Mouse (Mus musculus): ENCODE measurements around the gene Fam102a. TPM values are rescaled to one million over a fixed set of nuclear protein-coding genes. Genes with fewer than 3 reads are reported as not detected.

The Fam102a gene
- polyA plus RNA-seq, 1 experiment from 2014 or later, result 21.0 TPM

DNA sequence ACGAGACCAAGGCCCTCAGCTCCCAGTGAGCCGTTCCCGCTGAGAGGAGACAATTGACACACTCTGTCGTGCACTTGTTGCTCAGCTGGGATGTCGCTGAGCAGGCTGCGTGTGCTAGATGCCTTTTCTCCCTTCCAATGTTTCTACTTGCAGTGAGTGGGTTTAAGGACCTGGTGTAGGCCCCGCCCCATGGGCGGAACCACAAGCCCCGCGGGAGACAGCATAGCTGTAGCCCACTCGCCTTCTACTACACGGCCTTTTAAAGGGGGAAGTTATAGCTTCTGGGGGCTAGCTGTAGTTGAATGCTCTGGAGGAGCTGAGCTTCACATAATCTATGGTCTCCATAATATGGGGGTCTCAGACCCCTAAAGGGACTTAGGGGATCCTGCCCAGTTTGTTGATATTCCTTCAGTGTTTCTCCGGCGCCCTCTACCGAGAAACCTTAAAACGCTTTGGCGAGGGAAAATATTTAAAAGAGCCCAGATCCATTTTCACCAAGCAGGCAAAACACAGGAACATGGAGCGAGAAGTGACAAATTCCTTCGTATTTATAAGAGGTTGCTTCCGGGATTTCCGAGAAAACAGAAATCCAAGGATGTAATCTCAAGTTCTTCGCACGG, 75.6 kb downstream of the Fam102a start:
- H3K27ac ChIP-seq (replicated peaks), result peak overlapping the region; percentile 29
- H3K9me3 ChIP-seq (replicated peaks), result no peaks in the 10 kb centered on the region
- no peaks in the 10 kb centered on the region for H3K27me3 ChIP-seq
- H3K9ac ChIP-seq, result no peak overlapping the region
- peaks cover 26% of the 10 kb centered on the region for H3K36me3 ChIP-seq
- peaks cover 41% of the 10 kb centered on the region for H3K4me1 ChIP-seq
- peak overlapping the region; percentile 39 for H3K4me3 ChIP-seq (replicated peaks)
- 15% methylated on average over 23 of the region's 23 CpGs for WGBS
- peak overlapping the region; percentile 54 for H3K4me2 ChIP-seq (replicated peaks)
- ATAC-seq (ENCODE audit: insufficient number of reproducible peaks, low FRiP score, low TSS enrichment, low read depth), result no peak

DNA sequence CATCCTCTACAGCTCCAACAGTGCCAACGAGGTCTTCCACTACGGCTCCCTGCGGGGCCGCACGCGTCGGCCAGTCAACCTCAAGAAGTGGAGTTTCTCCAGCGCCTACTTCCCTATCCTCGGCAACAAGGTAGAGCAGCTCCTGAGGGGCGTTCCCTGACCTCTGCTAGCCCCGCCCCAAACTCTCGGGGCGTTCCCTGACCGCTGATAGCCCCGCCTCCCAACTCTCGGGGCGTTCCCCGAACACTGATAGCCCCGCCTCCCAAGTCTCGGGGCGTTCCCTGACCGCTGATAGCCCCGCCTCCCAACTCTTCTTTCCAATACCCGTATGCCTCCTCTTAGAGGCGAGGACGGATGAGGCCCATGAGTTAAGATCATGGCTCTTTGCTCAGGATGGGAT, 77.1 kb downstream of the Fam102a start:
- H3K36me3 ChIP-seq, result peaks cover 36% of the 10 kb centered on the region
- H3K4me2 ChIP-seq (replicated peaks), result no peak overlapping the region
- H3K4me3 ChIP-seq (replicated peaks), result no peak overlapping the region
- H3K9ac ChIP-seq, result no peak overlapping the region
- WGBS, result 73% methylated on average over 26 of the region's 26 CpGs
- H3K27ac ChIP-seq (replicated peaks), result no peak overlapping the region
- ATAC-seq (ENCODE audit: insufficient number of reproducible peaks, low FRiP score, low TSS enrichment, low read depth), result no peak
- H3K27me3 ChIP-seq, result no peaks in the 10 kb centered on the region
- peaks cover 36% of the 10 kb centered on the region for H3K4me1 ChIP-seq
- H3K9me3 ChIP-seq (replicated peaks), result no peaks in the 10 kb centered on the region

DNA sequence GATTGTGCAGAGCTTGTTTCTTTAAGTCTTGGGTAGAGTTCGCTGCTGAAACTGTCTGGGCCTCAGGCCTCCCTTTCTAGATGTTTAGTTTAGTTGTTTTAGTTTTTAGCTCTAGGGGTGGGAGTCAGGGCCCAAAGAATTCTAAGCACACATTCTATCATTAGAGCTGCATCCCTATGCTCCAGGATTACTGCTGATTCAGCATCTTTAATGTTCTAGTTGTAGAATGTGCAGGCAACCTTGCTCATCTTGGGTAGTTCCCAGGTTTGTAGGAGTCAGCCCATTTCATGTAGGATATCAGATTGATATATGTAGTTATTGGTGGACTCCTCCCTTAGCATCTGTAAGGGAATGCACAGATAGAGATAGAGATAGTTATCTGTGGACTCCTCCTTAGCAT, 82.0 kb downstream of the Fam102a start:
- Histone ChIP-seq H3K36me3 (peaks cover 53% of the 10 kb centered on the region), H3K4me2 (replicated peaks) (no peak overlapping the region), H3K9ac (no peak overlapping the region)

DNA sequence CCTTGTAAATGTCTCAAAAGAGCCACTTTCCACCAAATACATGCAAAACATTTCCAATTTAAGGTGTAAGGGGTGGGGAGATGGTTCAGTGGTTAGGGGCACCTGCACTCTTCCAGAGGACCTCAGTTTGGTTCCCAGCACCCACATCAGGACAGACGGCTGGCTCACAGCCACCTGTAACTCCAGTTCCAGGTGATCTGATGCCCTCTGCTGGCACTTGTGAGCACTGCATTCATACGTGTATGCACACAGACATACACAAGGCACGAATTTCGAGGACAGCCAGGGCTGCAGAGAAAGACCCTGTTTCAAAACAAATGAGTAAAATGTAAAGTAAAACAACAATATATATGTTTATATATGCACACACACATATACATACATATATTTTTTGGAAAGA, 82.5 kb downstream of the Fam102a start:
- Histone ChIP-seq H3K4me3 (replicated peaks) (no peak overlapping the region), H3K27me3 (no peaks in the 10 kb centered on the region), H3K36me3 (peaks cover 49% of the 10 kb centered on the region), H3K4me2 (replicated peaks) (no peak overlapping the region), H3K9me3 (replicated peaks) (no peaks in the 10 kb centered on the region), H3K4me1 (peaks cover 27% of the 10 kb centered on the region), H3K9ac (no peak overlapping the region), H3K27ac (replicated peaks) (no peak overlapping the region)
- no peak for ATAC-seq (ENCODE audit: insufficient number of reproducible peaks, low FRiP score, low TSS enrichment, low read depth)
- 91% methylated on average over 4 of the region's 4 CpGs for WGBS

More for the DNA sequence above, 82.0 kb downstream of the Fam102a start:
- H3K27ac ChIP-seq (replicated peaks), result no peak overlapping the region
- ATAC-seq (ENCODE audit: insufficient number of reproducible peaks, low FRiP score, low TSS enrichment, low read depth), result no peak
- H3K9me3 ChIP-seq (replicated peaks), result no peaks in the 10 kb centered on the region
- 100% methylated on average over 1 of the region's 1 CpGs for WGBS
- peaks cover 27% of the 10 kb centered on the region for H3K4me1 ChIP-seq
- no peak overlapping the region for H3K4me3 ChIP-seq (replicated peaks)
- H3K27me3 ChIP-seq, result no peaks in the 10 kb centered on the region

DNA sequence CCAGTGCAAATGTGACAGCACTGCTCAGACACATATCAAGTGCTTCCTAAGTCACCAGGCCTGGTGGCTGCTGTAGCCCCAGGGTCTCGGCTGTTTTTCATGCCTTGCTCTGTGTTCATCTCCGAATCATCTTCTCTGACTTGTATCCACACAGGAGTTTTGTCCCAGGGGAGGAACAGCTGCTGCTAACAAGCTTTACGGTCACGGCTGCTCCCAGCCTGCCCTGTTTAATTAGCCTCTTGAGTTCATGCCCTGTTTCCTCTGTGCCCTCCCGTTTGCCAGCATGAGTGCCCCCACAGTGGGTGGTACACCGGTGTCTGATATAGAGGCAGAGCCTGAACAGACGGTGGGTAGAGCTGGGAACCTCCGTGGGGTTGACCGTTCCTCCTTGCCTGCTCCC, 82.9 kb downstream of the Fam102a start:
- H3K9ac ChIP-seq, result no peak overlapping the region
- H3K4me3 ChIP-seq (replicated peaks), result no peak overlapping the region
- 63% methylated on average over 9 of the region's 9 CpGs for WGBS
- H3K36me3 ChIP-seq, result peaks cover 47% of the 10 kb centered on the region
- H3K4me1 ChIP-seq, result peaks cover 27% of the 10 kb centered on the region
- no peaks in the 10 kb centered on the region for H3K9me3 ChIP-seq (replicated peaks)
- H3K27me3 ChIP-seq, result no peaks in the 10 kb centered on the region
- H3K27ac ChIP-seq (replicated peaks), result no peak overlapping the region
- no peak overlapping the region for H3K4me2 ChIP-seq (replicated peaks)
- ATAC-seq (ENCODE audit: insufficient number of reproducible peaks, low FRiP score, low TSS enrichment, low read depth), result no peak

Other genes starting within 250 kb of the Fam102a start
- 31.6 and 33.9 TPM in 2 replicates for gene Golga2, start 247.9 kb upstream of the Fam102a start, polyA plus RNA-seq (2015; fragmentation: Nextera tagmentation; extraction: Ambion mirVana)
- 450 and 462 TPM in 2 replicates for gene Swi5, start 247.3 kb upstream of the Fam102a start, polyA plus RNA-seq (2015; fragmentation: Nextera tagmentation; extraction: Ambion mirVana)
- gene Ciz1, start 183.0 kb upstream of the Fam102a start, polyA plus RNA-seq (2015; fragmentation: Nextera tagmentation; extraction: Ambion mirVana), result 54.6 and 57.3 TPM in 2 replicates
- gene Dnm1, start 182.0 kb upstream of the Fam102a start, polyA plus RNA-seq (2015; fragmentation: Nextera tagmentation; extraction: Ambion mirVana), result 30.7 and 31.5 TPM in 2 replicates
- 71.6 and 71.9 TPM in 2 replicates for gene 1110008P14Rik, start 153.4 kb upstream of the Fam102a start, polyA plus RNA-seq (2015; fragmentation: Nextera tagmentation; extraction: Ambion mirVana)
- 5.6 and 6.5 TPM in 2 replicates for gene Lcn2, start 147.1 kb upstream of the Fam102a start, polyA plus RNA-seq (2015; fragmentation: Nextera tagmentation; extraction: Ambion mirVana)
- gene Ptges2, start 139.4 kb upstream of the Fam102a start, polyA plus RNA-seq (2015; fragmentation: Nextera tagmentation; extraction: Ambion mirVana), result 28.3 and 29.8 TPM in 2 replicates
- 6.2 and 6.5 TPM in 2 replicates for gene Naif1, start 84.9 kb upstream of the Fam102a start, polyA plus RNA-seq (2015; fragmentation: Nextera tagmentation; extraction: Ambion mirVana)
- 20.8 and 22.1 TPM in 2 replicates for gene Slc25a25, start 83.9 kb upstream of the Fam102a start, polyA plus RNA-seq (2015; fragmentation: Nextera tagmentation; extraction: Ambion mirVana)
- gene Dpm2, start 35.5 kb downstream of the Fam102a start, polyA plus RNA-seq (2015; fragmentation: Nextera tagmentation; extraction: Ambion mirVana), result 113 and 119 TPM in 2 replicates
- 0.53 and 0.94 TPM in 2 replicates for gene Pip5kl1, start 39.5 kb downstream of the Fam102a start, polyA plus RNA-seq (2015; fragmentation: Nextera tagmentation; extraction: Ambion mirVana)
- 0.11 and 0.12 TPM in 2 replicates for gene 9430097D07Rik, start 40.4 kb downstream of the Fam102a start, polyA plus RNA-seq (2015; fragmentation: Nextera tagmentation; extraction: Ambion mirVana)
- 34.8 and 36.5 TPM in 2 replicates for gene St6galnac4, start 51.8 kb downstream of the Fam102a start, polyA plus RNA-seq (2015; fragmentation: Nextera tagmentation; extraction: Ambion mirVana)
- 26.9 and 27.7 TPM in 2 replicates for gene St6galnac6, start 64.4 kb downstream of the Fam102a start, polyA plus RNA-seq (2015; fragmentation: Nextera tagmentation; extraction: Ambion mirVana)
- gene Ak1, start 86.4 kb downstream of the Fam102a start, polyA plus RNA-seq (2015; fragmentation: Nextera tagmentation; extraction: Ambion mirVana), result 67.9 and 83.8 TPM in 2 replicates
- gene Eng, start 111.3 kb downstream of the Fam102a start, polyA plus RNA-seq (2015; fragmentation: Nextera tagmentation; extraction: Ambion mirVana), result 83.8 and 86.3 TPM in 2 replicates
- gene Fpgs, start 168.8 kb downstream of the Fam102a start, polyA plus RNA-seq (2015; fragmentation: Nextera tagmentation; extraction: Ambion mirVana), result 31.6 and 33.2 TPM in 2 replicates
- gene Cdk9, start 177.7 kb downstream of the Fam102a start, polyA plus RNA-seq (2015; fragmentation: Nextera tagmentation; extraction: Ambion mirVana), result 105 and 106 TPM in 2 replicates
- gene Sh2d3c, start 185.7 kb downstream of the Fam102a start, polyA plus RNA-seq (2015; fragmentation: Nextera tagmentation; extraction: Ambion mirVana), result 27.3 and 27.6 TPM in 2 replicates
- gene 6330409D20Rik, start 205.7 kb downstream of the Fam102a start, polyA plus RNA-seq (2015; fragmentation: Nextera tagmentation; extraction: Ambion mirVana), result 0.32 and 0.42 TPM in 2 replicates
- 69.0 and 71.3 TPM in 2 replicates for gene Tor2a, start 221.9 kb downstream of the Fam102a start, polyA plus RNA-seq (2015; fragmentation: Nextera tagmentation; extraction: Ambion mirVana)
- 0.87 and 1.6 TPM in 2 replicates for gene Ttc16, start 240.3 kb downstream of the Fam102a start, polyA plus RNA-seq (2015; fragmentation: Nextera tagmentation; extraction: Ambion mirVana)
- 6.7 and 7.0 TPM in 2 replicates for gene Ptrh1, start 240.5 kb downstream of the Fam102a start, polyA plus RNA-seq (2015; fragmentation: Nextera tagmentation; extraction: Ambion mirVana)
- 2.1 and 3.4 TPM in 2 replicates for gene Cfap157, start 249.1 kb downstream of the Fam102a start, polyA plus RNA-seq (2015; fragmentation: Nextera tagmentation; extraction: Ambion mirVana)